8 mouse cellular contexts compared by ENCODE assay signal in the genomic region with DNA sequence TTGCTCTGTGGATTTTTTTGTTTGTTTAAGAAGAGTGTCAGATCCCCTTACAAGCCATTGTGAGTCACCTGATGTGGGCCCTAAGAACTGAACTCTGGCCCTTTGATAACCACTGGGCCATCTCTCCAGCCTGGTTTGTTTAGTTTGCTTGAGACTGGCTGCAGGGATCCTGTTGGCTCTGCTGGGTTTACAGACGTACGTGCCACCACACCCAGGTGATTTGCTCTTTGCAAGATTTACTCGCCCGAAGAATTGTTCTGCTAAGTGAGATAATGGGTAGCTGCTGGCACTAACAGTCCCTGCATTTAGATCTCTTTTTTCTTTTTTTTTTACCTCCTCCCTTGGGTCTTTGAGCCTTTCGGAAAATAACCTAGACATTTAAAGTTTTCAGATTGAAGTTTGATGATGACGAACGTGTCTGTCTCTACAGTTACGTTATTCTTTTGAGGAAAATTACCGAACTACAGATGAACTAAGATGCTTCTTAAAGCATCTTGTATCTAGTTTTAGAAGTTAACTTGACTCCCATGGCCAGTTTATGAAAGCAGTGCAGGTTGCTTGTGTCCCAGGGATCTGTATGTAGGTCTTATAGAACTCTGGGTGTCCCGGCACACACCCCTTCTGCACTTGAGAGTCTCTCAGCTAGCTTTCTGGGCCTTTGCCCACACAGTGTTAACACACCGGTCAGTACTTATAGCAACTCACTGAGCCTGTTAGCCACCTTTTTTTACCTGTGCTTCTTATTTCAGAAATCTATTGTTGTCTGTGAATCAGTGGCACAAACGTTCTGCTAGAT. TPM values are rescaled to one million over a fixed set of nuclear protein-coding genes. Genes with fewer than 3 reads are reported as not detected.
DNase-seq lines count a peak whose midpoint lies in the region; ATAC-seq lines count a peak whose summit lies in the region.

No protein-coding gene starts in this region.

- H3K9me3 ChIP-seq in heart, embryonic 16.5 days (replicated peaks; ENCODE audit: control insufficient read depth, low read length) = no peaks in the 10 kb centered on the region
- no peaks in the 10 kb centered on the region for H3K9me3 ChIP-seq in liver, embryonic 16.5 days (replicated peaks; ENCODE audit: control insufficient read depth, low read length)

- DNase-seq in heart, adult 11 months = peak; percentile 83
- no peak for DNase-seq in heart, postnatal 4 days
- peak; percentile 46 for DNase-seq in ES-CJ7 (ENCODE audit: low read depth, low spot score)
- DNase-seq in left cerebral cortex, postnatal 14 days (ENCODE audit: low spot score in 2 of 2) = no peak
- no peak for DNase-seq in urinary bladder, postnatal 10 days (ENCODE audit: low spot score)

- peak overlapping the region; percentile 85 for H3K9ac ChIP-seq in heart, embryonic 16.5 days (ENCODE audit: low read length)
- H3K9ac ChIP-seq in liver, embryonic 16.5 days (ENCODE audit: low read depth, low read length) = peak overlapping the region; percentile 98

- peak overlapping the region; percentile 75; the same call in 1 of the 2 replicates for H3K4me3 ChIP-seq in heart, embryonic 16.5 days (ENCODE audit: low read length)
- H3K4me3 ChIP-seq in liver, embryonic 16.5 days (ENCODE audit: low read depth, low read length) = peak overlapping the region; percentile 94

- no peak overlapping the region for H3K27ac ChIP-seq in heart, embryonic 16.5 days (ENCODE audit: low read length)
- H3K27ac ChIP-seq in liver, embryonic 16.5 days (ENCODE audit: low read length) = peak overlapping the region; percentile 97

- intact Hi-C loops in left cerebral cortex, postnatal 14 days (cut with DNase I) = no loop called here

- peaks cover 28% of the 10 kb centered on the region for H3K4me1 ChIP-seq in heart, embryonic 16.5 days (ENCODE audit: control insufficient read depth, insufficient read depth, low read length)
- peaks cover 54% of the 10 kb centered on the region for H3K4me1 ChIP-seq in liver, embryonic 16.5 days (ENCODE audit: control insufficient read depth, low read depth, low read length)

- no peaks in the 10 kb centered on the region for H3K36me3 ChIP-seq in heart, embryonic 16.5 days (ENCODE audit: control insufficient read depth, insufficient read depth)
- H3K36me3 ChIP-seq in liver, embryonic 16.5 days (ENCODE audit: control insufficient read depth, insufficient read depth) = peaks cover 4% of the 10 kb centered on the region; the same call in 1 of the 2 replicates

- ATAC-seq in heart, embryonic 16.5 days (replicated peaks; ENCODE audit: extremely low read depth, insufficient read depth, low FRiP score) = no peak
- peak; percentile 13 for ATAC-seq in liver, embryonic 16.5 days (ENCODE audit: low read depth)
- ATAC-seq in cerebellum, adult (ENCODE audit: insufficient number of reproducible peaks, low FRiP score, low TSS enrichment) = no peak

- H3K27me3 ChIP-seq in heart, embryonic 16.5 days (ENCODE audit: control insufficient read depth, insufficient read depth, low read length) = no peaks in the 10 kb centered on the region
- no peaks in the 10 kb centered on the region for H3K27me3 ChIP-seq in liver, embryonic 16.5 days (ENCODE audit: control insufficient read depth, insufficient read depth, low read depth, low read length)

- H3K4me2 ChIP-seq in heart, embryonic 16.5 days (ENCODE audit: low read depth, low read length) = peak overlapping the region; percentile 71
- peak overlapping the region; percentile 92 for H3K4me2 ChIP-seq in liver, embryonic 16.5 days (ENCODE audit: low read depth, low read length)

- 76% methylated on average over 12 of the region's 12 CpGs for WGBS in heart, embryonic 16.5 days
- 48% methylated on average over 12 of the region's 12 CpGs for WGBS in liver, embryonic 16.5 days (ENCODE audit: insufficient replicate concordance)

RNA-seq across cellular contexts. Expression of a gene that starts 1.6 kb away (rescaled TPM):
- total RNA-seq in heart, postnatal 4 days (2021) = 100 to 1,000 TPM in 1 of 2 experiments, 10 to 100 TPM in 1; 99.0 to 115 TPM
- polyA plus RNA-seq in heart, embryonic 16.5 days (2015; fragmentation: Nextera tagmentation; extraction: Ambion mirVana) = 123 and 130 TPM in 2 replicates
- polyA plus RNA-seq in liver, embryonic 16.5 days (2015; fragmentation: Nextera tagmentation; extraction: Ambion mirVana) = 355 and 363 TPM in 2 replicates
- total RNA-seq in left cerebral cortex, postnatal 14 days (2021) = 100 to 1,000 TPM; 123 to 136 TPM

RNA-seq across cellular contexts. Expression of a gene that starts 19.5 kb away (rescaled TPM):
- total RNA-seq in heart, postnatal 4 days (2021) = not detected
- polyA plus RNA-seq in heart, embryonic 16.5 days (2015; fragmentation: Nextera tagmentation; extraction: Ambion mirVana) = not detected in 2 replicates
- polyA plus RNA-seq in liver, embryonic 16.5 days (2015; fragmentation: Nextera tagmentation; extraction: Ambion mirVana) = 0.49 TPM in 1 of 2 replicates, not detected in the other
- not detected for total RNA-seq in left cerebral cortex, postnatal 14 days (2021)

RNA-seq across cellular contexts. Expression of a gene that starts 40.4 kb away (rescaled TPM):
- total RNA-seq in heart, postnatal 4 days (2021) = 100 to 1,000 TPM; 165 to 176 TPM
- 274 and 354 TPM in 2 replicates for polyA plus RNA-seq in heart, embryonic 16.5 days (2015; fragmentation: Nextera tagmentation; extraction: Ambion mirVana)
- 147 and 154 TPM in 2 replicates for polyA plus RNA-seq in liver, embryonic 16.5 days (2015; fragmentation: Nextera tagmentation; extraction: Ambion mirVana)
- total RNA-seq in left cerebral cortex, postnatal 14 days (2021) = 10 to 100 TPM; 66.5 to 71.5 TPM

RNA-seq across cellular contexts. Expression of a gene that starts 40.5 kb away (rescaled TPM):
- total RNA-seq in heart, postnatal 4 days (2021) = 10 to 100 TPM; 30.3 to 39.6 TPM
- polyA plus RNA-seq in heart, embryonic 16.5 days (2015; fragmentation: Nextera tagmentation; extraction: Ambion mirVana) = 25.0 and 26.6 TPM in 2 replicates
- polyA plus RNA-seq in liver, embryonic 16.5 days (2015; fragmentation: Nextera tagmentation; extraction: Ambion mirVana) = 11.6 and 11.8 TPM in 2 replicates
- total RNA-seq in left cerebral cortex, postnatal 14 days (2021) = 10 to 100 TPM; 35.7 to 44.0 TPM

Comparison
In these comparisons a context has a peak if more than half of its experiments do, and no peak if none do; other contexts are left out.
1. DNase-seq: peak in heart, adult 11 months (single experiment) and ES-CJ7 (single experiment); none in heart, postnatal 4 days (single experiment), left cerebral cortex, postnatal 14 days (0 of 2) and urinary bladder, postnatal 10 days (single experiment).